Mouse (Mus musculus) midbrain, postnatal 0 days (tissue): ENCODE data around the gene Zswim3. TPM values are rescaled to one million over a fixed set of nuclear protein-coding genes. Genes with fewer than 3 reads are reported as not detected.

Experiments
- ATAC-seq: fragments of 200-750 bp; cut with Nextera tagmentation; 2 replicates; pipeline ENCODE4 v1.8.0; 2017; ENCODE audit warnings: moderate number of reproducible peaks, mild to moderate bottlenecking, moderate TSS enrichment, moderate library complexity; ENCODE audit not compliant: low FRiP score
- DNase-seq: peaks from one replicate; pipeline ENCODE4 v3.0.0-alpha.2; 2015; ENCODE audit warnings: low spot score
- H3K27ac ChIP-seq: fragments of 300-500 bp; sonication (generic); 2 replicates; pipeline ENCODE4 v1.5.1; 2014; ENCODE audit warnings: low read depth, mild to moderate bottlenecking, low read length, mixed read lengths
- H3K27me3 ChIP-seq: fragments of 300-500 bp; sonication (generic); 2 replicates; pipeline ENCODE4 v1.6.1; 2014; ENCODE audit warnings: low read length, control low read depth, mixed read lengths; ENCODE audit not compliant: insufficient read depth
- H3K36me3 ChIP-seq: fragments of 300-500 bp; sonication (generic); 2 replicates; pipeline ENCODE4 v1.6.1; 2014; ENCODE audit warnings: low read length, control low read depth, mixed read lengths; ENCODE audit not compliant: insufficient read depth
- H3K4me1 ChIP-seq: fragments of 300-500 bp; sonication (generic); 2 replicates; pipeline ENCODE4 v1.6.1; 2014; ENCODE audit warnings: mild to moderate bottlenecking, control low read depth, antibody characterized with exemption, low read length, mixed read lengths; ENCODE audit not compliant: insufficient read depth
- H3K4me2 ChIP-seq: fragments of 300-500 bp; sonication (generic); 2 replicates; pipeline ENCODE4 v1.6.1; 2014; ENCODE audit warnings: low read depth, mild to moderate bottlenecking, low read length, mixed read lengths; ENCODE audit not compliant: poor library complexity, severe bottlenecking
- H3K4me3 ChIP-seq: fragments of 300-500 bp; sonication (generic); 2 replicates; pipeline ENCODE4 v1.5.1; 2014; ENCODE audit warnings: low read depth, mild to moderate bottlenecking, low read length, moderate library complexity
- H3K9ac ChIP-seq: fragments of 300-500 bp; sonication (generic); replicated peaks from 2 replicates; pipeline ENCODE4 v1.6.1; 2014; ENCODE audit warnings: mild to moderate bottlenecking, low read length, moderate library complexity, mixed read lengths; ENCODE audit not compliant: poor library complexity, severe bottlenecking
- H3K9me3 ChIP-seq: fragments of 300-500 bp; sonication (generic); 2 replicates; pipeline ENCODE4 v1.6.1; 2016; ENCODE audit warnings: low read length, control low read depth
- CTCF ChIP-seq: IDR thresholded peaks from 2 replicates; pipeline ENCODE4 v1.5.1; 2016; ENCODE audit warnings: antibody characterized with exemption, mild to moderate bottlenecking
- WGBS: fragments of 180-500 bp; shearing (Covaris S2); extraction: QIAGEN DNeasy Blood & Tissue Kit; methylation state at CpG from one replicate; pipeline ENCODE4 v1.1.7; 2014; 5-methylcytosine and 5-hydroxymethylcytosine counted together
- polyA plus RNA-seq: library from polyadenylated mRNA; unstranded; fragments of >200 nt; fragmentation: Nextera tagmentation; extraction: Ambion mirVana; gene quantifications from 2 replicates; pipeline ENCODE4 v1.2.1, GENCODE M21; 2015
- total RNA-seq: library from RNA; depleted of rRNA; stranded (reverse); fragments of >200 nt; gene quantifications from 2 replicates; pipeline ENCODE4 v1.2.3, GENCODE M21; 2014

The Zswim3 gene
- total and polyA plus RNA-seq, 2 experiments from 2014 or later = 5.5 to 7.7 TPM

DNA sequence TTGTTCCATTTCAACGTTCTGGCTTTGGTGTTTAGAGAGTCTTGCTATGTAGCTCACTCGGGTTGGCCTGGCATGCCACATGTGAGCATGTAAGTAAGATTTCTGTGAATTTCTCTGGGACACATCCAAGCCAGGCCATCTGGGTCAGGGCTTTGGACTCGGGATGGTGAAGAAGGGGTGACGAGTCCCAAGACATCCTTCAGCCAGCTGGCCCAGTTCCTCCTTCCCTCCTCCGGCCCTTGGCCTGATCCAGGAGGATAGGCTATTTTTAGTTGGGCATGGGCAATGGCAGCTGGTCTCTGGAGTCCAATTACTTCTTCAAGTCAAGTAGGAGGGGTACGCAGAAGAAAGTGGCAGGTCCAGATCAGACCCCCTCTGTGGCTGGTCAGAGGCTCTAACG lies 26.1 kb upstream of the Zswim3 start:
- ATAC-seq (no peak), DNase-seq (no peak)
- no peak overlapping the region for H3K4me2 ChIP-seq
- no peaks in the 10 kb centered on the region for H3K9me3 ChIP-seq
- WGBS = 85% methylated on average over 7 of the region's 7 CpGs
- H3K27me3 ChIP-seq = no peaks in the 10 kb centered on the region
- H3K4me1 ChIP-seq = no peaks in the 10 kb centered on the region
- H3K36me3 ChIP-seq = no peaks in the 10 kb centered on the region
- H3K9ac ChIP-seq = no peak overlapping the region
- no peak overlapping the region for H3K4me3 ChIP-seq
- TF ChIP-seq CTCF = no peak
- H3K27ac ChIP-seq = no peak overlapping the region

DNA sequence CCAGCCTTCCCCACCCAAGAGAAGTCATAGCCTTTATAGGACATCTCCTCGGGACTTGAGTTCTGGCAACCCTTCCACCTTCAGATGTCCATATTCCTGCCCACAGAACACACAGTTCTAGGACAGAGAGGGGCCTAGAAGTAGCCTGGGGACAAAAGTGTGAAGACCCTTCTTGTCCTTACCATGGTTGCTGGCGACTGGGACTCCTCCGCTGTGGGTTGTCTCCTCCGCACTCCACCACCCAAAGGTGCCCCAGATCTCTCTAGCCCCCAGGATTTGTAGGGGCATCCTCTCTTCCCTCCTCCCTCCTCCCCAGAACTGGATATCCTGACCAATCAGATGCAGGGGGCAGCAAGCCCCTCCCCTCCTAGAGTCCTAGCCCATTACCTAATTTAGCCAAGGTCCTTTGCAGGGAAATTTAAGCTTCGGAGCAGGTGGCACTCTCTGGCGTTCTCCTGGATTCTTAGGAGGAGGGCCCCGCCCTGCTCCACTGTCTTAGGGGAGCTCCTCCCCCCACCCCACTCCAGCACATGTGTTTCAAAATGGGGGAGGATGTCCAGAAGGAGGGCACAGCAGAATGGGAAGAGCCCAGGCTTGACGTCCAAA lies 25.3 kb upstream of the Zswim3 start, which contains the start of gene Tnnc2:
TSS of gene Tnnc2 (minus strand) at position 487 of the 606 bp plus-strand sequence.
- no peaks in the 10 kb centered on the region for H3K27me3 ChIP-seq
- H3K9me3 ChIP-seq = no peaks in the 10 kb centered on the region
- no peak within 1 kb of the TSS for H3K27ac ChIP-seq
- WGBS = 70% methylated on average over 8 of the region's 8 CpGs
- H3K4me3 ChIP-seq = no peak within 1 kb of the TSS
- no peaks in the 10 kb centered on the region for H3K36me3 ChIP-seq
- TF ChIP-seq CTCF = no peak
- ATAC-seq = no peak
- no peaks in the 10 kb centered on the region for H3K4me1 ChIP-seq
- no peak for DNase-seq
- no peak within 1 kb of the TSS for H3K9ac ChIP-seq
- H3K4me2 ChIP-seq = no peak within 1 kb of the TSS

DNA sequence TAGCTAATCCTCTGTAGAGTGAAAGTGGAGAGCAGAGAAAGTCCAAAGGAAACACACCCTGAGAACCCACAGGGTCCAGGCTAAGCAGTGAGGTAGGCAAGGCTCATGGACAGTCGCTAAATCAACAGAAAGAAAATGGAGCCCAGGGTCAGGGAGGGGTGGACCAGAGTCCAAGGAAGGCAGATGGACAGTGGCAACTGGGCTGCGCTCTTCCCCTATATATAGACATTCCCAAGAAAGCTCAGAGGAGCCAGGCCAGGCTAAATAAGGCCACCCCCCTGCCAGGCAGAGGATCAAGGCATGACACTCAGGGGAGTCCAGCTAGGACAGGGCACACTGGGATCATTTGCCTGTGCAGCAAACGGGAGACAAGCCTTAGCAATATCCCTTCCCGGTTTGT lies 23.0 kb upstream of the Zswim3 start:
- Histone ChIP-seq H3K4me2 (no peak overlapping the region), H3K27ac (no peak overlapping the region), H3K9ac (no peak overlapping the region), H3K27me3 (no peaks in the 10 kb centered on the region), H3K4me1 (peaks cover 3% of the 10 kb centered on the region; the same call in 1 of the 2 replicates), H3K4me3 (no peak overlapping the region), H3K9me3 (no peaks in the 10 kb centered on the region), H3K36me3 (no peaks in the 10 kb centered on the region)
- TF ChIP-seq CTCF = no peak
- ATAC-seq (no peak), DNase-seq (no peak)
- 72% methylated on average over 4 of the region's 4 CpGs for WGBS

DNA sequence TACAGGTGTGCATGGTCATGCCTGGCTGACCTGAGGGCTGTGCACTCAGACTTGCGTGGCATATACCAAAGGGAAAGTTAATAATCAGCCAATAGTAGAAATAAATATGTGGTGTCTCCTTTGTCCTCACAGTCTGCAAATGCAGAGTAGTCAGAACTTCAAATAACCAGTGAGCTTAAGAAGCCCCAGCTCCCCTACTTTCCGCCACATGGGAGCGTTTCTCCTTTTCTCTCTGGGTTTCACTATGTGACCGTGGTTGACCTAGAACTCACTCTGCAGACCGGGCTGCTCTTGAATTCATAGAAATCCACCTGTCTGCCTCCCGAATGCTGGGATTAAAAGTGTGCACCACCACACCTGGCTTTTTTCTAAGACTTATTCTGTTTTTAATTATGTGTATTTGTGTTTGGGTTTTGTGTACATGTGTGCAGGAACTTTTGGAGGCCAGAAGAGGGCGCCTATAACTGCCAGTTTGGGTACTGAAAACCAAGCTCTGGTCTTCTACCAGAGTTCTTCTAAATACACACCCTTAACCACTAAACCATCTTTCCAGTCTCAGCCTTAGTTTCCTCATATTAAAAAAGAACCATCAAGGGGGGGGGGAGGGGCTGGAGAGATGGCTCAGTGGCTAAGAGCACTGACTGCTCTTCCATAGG lies 20.8 kb upstream of the Zswim3 start:
- peak; percentile 48 for TF ChIP-seq CTCF
- Histone ChIP-seq H3K36me3 (no peaks in the 10 kb centered on the region), H3K4me2 (no peak overlapping the region), H3K27ac (no peak overlapping the region), H3K27me3 (no peaks in the 10 kb centered on the region), H3K9ac (no peak overlapping the region), H3K4me3 (no peak overlapping the region), H3K4me1 (peaks cover 6% of the 10 kb centered on the region; the same call in 1 of the 2 replicates), H3K9me3 (no peaks in the 10 kb centered on the region)
- ATAC-seq (no peak), DNase-seq (peak; percentile 46)
- 83% methylated on average over 7 of the region's 7 CpGs for WGBS

DNA sequence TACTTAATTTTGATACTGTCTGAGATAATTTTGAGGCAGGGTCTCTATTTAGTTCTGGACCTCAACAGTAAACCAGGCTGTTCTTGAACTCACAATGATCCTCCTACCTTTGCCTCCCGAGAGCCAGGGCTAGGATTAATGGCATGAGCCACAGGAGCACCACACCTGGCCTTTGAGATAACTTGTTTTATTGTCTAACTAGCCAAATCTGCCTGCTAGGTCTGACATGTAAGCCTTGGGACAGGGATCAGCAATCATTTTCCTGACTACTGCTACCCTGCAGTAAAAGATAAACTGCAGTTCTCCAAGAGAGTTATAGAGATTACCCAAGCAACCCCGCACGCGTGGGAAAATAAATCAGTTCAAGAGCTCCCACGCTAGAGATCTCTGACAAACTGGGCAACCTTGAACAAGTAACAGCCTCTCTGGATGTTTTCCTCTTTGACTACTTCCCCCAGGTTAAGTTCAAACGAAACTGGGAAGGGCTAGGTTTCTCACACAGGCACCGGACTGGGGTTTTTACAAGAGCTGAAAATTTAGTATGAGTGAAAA lies 20.0 kb upstream of the Zswim3 start:
- WGBS = 8% methylated on average over 7 of the region's 7 CpGs
- Histone ChIP-seq H3K27ac (peak overlapping the region; percentile 84), H3K27me3 (no peaks in the 10 kb centered on the region), H3K9me3 (no peaks in the 10 kb centered on the region), H3K4me2 (peak overlapping the region; percentile 90), H3K9ac (peak overlapping the region; percentile 94), H3K4me1 (peaks cover 6% of the 10 kb centered on the region; the same call in 1 of the 2 replicates), H3K4me3 (peak overlapping the region; percentile 77), H3K36me3 (no peaks in the 10 kb centered on the region)
- no peak for TF ChIP-seq CTCF
- ATAC-seq (no peak), DNase-seq (no peak)
